22 mouse cellular contexts compared by ENCODE assay signal in genomic region chr13:52278831-52279230, GRCm38 (mm10).
"Had no signal": no experiment of that assay in that cellular context is flagged by ENCODE, and none has a peak within 500 bp of the region (broad histone marks: within the 10 kb centered on the region; RNA-seq: fewer than 3 reads in every experiment).

No protein-coding gene starts in this region.

- H3K4me1 ChIP-seq: limb, embryonic 13.5 days; limb, embryonic 15.5 days; liver, embryonic 12.5 days had no signal

- H3K36me3 ChIP-seq: heart, embryonic 10.5 days; heart, embryonic 12.5 days; hindbrain, embryonic 10.5 days; hindbrain, embryonic 12.5 days; intestine, embryonic 15.5 days; limb, embryonic 13.5 days; limb, embryonic 15.5 days; liver, embryonic 12.5 days had no signal

- H3K27me3 ChIP-seq: heart, embryonic 12.5 days; intestine, embryonic 15.5 days; limb, embryonic 15.5 days; liver, embryonic 12.5 days had no signal

- H3K4me3 ChIP-seq: gastrocnemius, adult 2 months; heart, embryonic 10.5 days; heart, embryonic 12.5 days; hindbrain, embryonic 10.5 days; hindbrain, embryonic 12.5 days; intestine, embryonic 15.5 days; limb, embryonic 13.5 days; limb, embryonic 15.5 days; liver, embryonic 12.5 days had no signal

- DNase-seq: gastrocnemius, adult 2 months; gastrocnemius, postnatal 10 days; gastrocnemius, postnatal 25 days; heart, postnatal 10 days; heart, postnatal 4 days; kidney, adult 18-20 months; kidney, adult 8-10 months; kidney, postnatal 10 days; kidney, postnatal 25 days; kidney, postnatal 4 days; layer of hippocampus, adult 9-11 months; layer of hippocampus, postnatal 36 days; left cerebral cortex, postnatal 4 days had no signal

- H3K27ac ChIP-seq: gastrocnemius, adult 2 months; heart, embryonic 10.5 days; hindbrain, embryonic 10.5 days; hindbrain, embryonic 12.5 days; hindbrain, embryonic 14.5 days; intestine, embryonic 15.5 days; limb, embryonic 13.5 days; limb, embryonic 15.5 days; liver, embryonic 12.5 days had no signal
